Mouse (Mus musculus) stomach, embryonic 16.5 days (tissue): ENCODE measurements around the gene Zmiz2. TPM values are rescaled to one million over a fixed set of nuclear protein-coding genes. Genes with fewer than 3 reads are reported as not detected.
"Not testable (repeated sequence)": the region's sequence is repeated elsewhere in the genome, so short reads cannot be mapped to it uniquely, and the experiment has no call there.

Experiments used
- ATAC-seq: fragments of 200-750 bp; cut with Nextera tagmentation; 2 replicates; pipeline ENCODE4 v1.8.0; 2017; ENCODE audit warnings: moderate number of reproducible peaks, moderate TSS enrichment; ENCODE audit not compliant: insufficient read depth, low FRiP score
- H3K27ac ChIP-seq: fragments of 300-500 bp; sonication (generic); 2 replicates; pipeline ENCODE4 v1.5.1; 2014; ENCODE audit warnings: low read length
- H3K27me3 ChIP-seq: fragments of 300-500 bp; sonication (generic); 2 replicates; pipeline ENCODE4 v1.6.1; 2014; ENCODE audit warnings: low read length, control low read depth, mixed read lengths; ENCODE audit not compliant: control insufficient read depth, insufficient read depth
- H3K36me3 ChIP-seq: fragments of 300-500 bp; sonication (generic); 2 replicates; pipeline ENCODE4 v1.6.1; 2014; ENCODE audit warnings: low read length; ENCODE audit not compliant: control insufficient read depth, insufficient read depth
- H3K4me1 ChIP-seq: fragments of 300-500 bp; sonication (generic); 2 replicates; pipeline ENCODE4 v1.6.1; 2014; ENCODE audit warnings: low read length, control low read depth, mixed read lengths; ENCODE audit not compliant: control insufficient read depth, insufficient read depth
- H3K4me2 ChIP-seq: fragments of 300-500 bp; sonication (generic); 2 replicates; pipeline ENCODE4 v1.6.1; 2014; ENCODE audit warnings: low read depth, low read length, mixed read lengths
- H3K4me3 ChIP-seq: fragments of 300-500 bp; sonication (generic); replicated peaks from 2 replicates; pipeline ENCODE4 v1.5.1; 2014; ENCODE audit warnings: mild to moderate bottlenecking, low read length
- H3K9ac ChIP-seq: fragments of 300-500 bp; sonication (generic); 2 replicates; pipeline ENCODE4 v1.6.1; 2014; ENCODE audit warnings: low read length
- H3K9me3 ChIP-seq: fragments of 300-500 bp; sonication (generic); replicated peaks from 2 replicates; pipeline ENCODE4 v1.6.1; 2016; ENCODE audit warnings: low read length, control low read depth; ENCODE audit not compliant: control insufficient read depth
- WGBS: fragments of 180-500 bp; shearing (Covaris S2); extraction: QIAGEN DNeasy Blood & Tissue Kit; methylation state at CpG from one replicate; pipeline ENCODE4 v1.1.7; 2014; 5-methylcytosine and 5-hydroxymethylcytosine counted together
- polyA plus RNA-seq: library from polyadenylated mRNA; unstranded; fragments of >200 nt; fragmentation: Nextera tagmentation; extraction: Ambion mirVana; gene quantifications from 2 replicates; pipeline ENCODE4 v1.2.1, GENCODE M21; 2015

Zmiz2 gene
- polyA plus RNA-seq, 1 experiment from 2014 or later = 9.8 TPM

GRCm38 (mm10) chr11:6405591-6406081, 16.8 kb downstream of the Zmiz2 start:
- Histone ChIP-seq H3K36me3 (peaks cover 11% of the 10 kb centered on the region; the same call in 1 of the 2 replicates), H3K9ac (peak overlapping the region; percentile 38; the same call in 1 of the 2 replicates), H3K9me3 (no peaks in the 10 kb centered on the region)

GRCm38 (mm10) chr11:6406251-6407161, 17.6 kb downstream of the Zmiz2 start:
- Histone ChIP-seq H3K27ac (peak overlapping the region; percentile 95), H3K9me3 (no peaks in the 10 kb centered on the region), H3K4me3 (no peak overlapping the region), H3K4me2 (peak overlapping the region; percentile 22), H3K36me3 (peaks cover 11% of the 10 kb centered on the region; the same call in 1 of the 2 replicates), H3K4me1 (peaks cover 34% of the 10 kb centered on the region), H3K27me3 (no peaks in the 10 kb centered on the region), H3K9ac (peak overlapping the region; percentile 59)
- WGBS = 32% methylated on average over 14 of the region's 14 CpGs
- ATAC-seq = peak; percentile 81

More at GRCm38 (mm10) chr11:6405591-6406081, 16.8 kb downstream of the Zmiz2 start:
- no peak overlapping the region for H3K4me2 ChIP-seq
- no peak overlapping the region for H3K4me3 ChIP-seq
- H3K4me1 ChIP-seq = peaks cover 34% of the 10 kb centered on the region
- H3K27ac ChIP-seq = peak overlapping the region; percentile 95
- peak; percentile 38; the same call in 1 of the 2 replicates for ATAC-seq
- H3K27me3 ChIP-seq = no peaks in the 10 kb centered on the region
- 37% methylated on average over 4 of the region's 4 CpGs for WGBS

GRCm38 (mm10) chr11:6407162-6407621, 18.3 kb downstream of the Zmiz2 start:
- H3K27ac ChIP-seq = peak overlapping the region; percentile 95
- H3K27me3 ChIP-seq = no peaks in the 10 kb centered on the region
- ATAC-seq = no peak
- H3K9ac ChIP-seq = peak overlapping the region; percentile 59; the same call in 1 of the 2 replicates
- H3K4me2 ChIP-seq = no peak overlapping the region
- H3K36me3 ChIP-seq = peaks cover 7% of the 10 kb centered on the region; the same call in 1 of the 2 replicates
- H3K4me3 ChIP-seq = no peak overlapping the region
- H3K9me3 ChIP-seq = no peaks in the 10 kb centered on the region
- peaks cover 34% of the 10 kb centered on the region for H3K4me1 ChIP-seq
- WGBS = 72% methylated on average over 3 of the region's 3 CpGs

GRCm38 (mm10) chr11:6410050-6410602, 21.3 kb downstream of the Zmiz2 start:
- Histone ChIP-seq H3K9me3 (no peaks in the 10 kb centered on the region), H3K27ac (no peak overlapping the region), H3K9ac (no peak overlapping the region), H3K27me3 (no peaks in the 10 kb centered on the region), H3K4me2 (no peak overlapping the region), H3K4me1 (peaks cover 27% of the 10 kb centered on the region), H3K36me3 (no peaks in the 10 kb centered on the region), H3K4me3 (no peak overlapping the region)
- WGBS = 50% methylated on average over 5 of the region's 5 CpGs
- no peak for ATAC-seq

- H3K27ac ChIP-seq, H3K9me3 ChIP-seq, H3K27me3 ChIP-seq, H3K4me3 ChIP-seq, H3K4me2 ChIP-seq, H3K36me3 ChIP-seq, H3K9ac ChIP-seq, ATAC-seq: not testable (repeated sequence)
- H3K4me1 ChIP-seq = peaks cover 21% of the 10 kb centered on the region
- WGBS = 86% methylated on average over 5 of the region's 5 CpGs
Measured at GRCm38 (mm10) chr11:6410755-6411154, 21.9 kb downstream of the Zmiz2 start.

- Histone ChIP-seq H3K27ac (no peak overlapping the region), H3K9me3 (no peaks in the 10 kb centered on the region), H3K4me1 (peaks cover 12% of the 10 kb centered on the region), H3K36me3 (no peaks in the 10 kb centered on the region), H3K27me3 (no peaks in the 10 kb centered on the region), H3K4me2 (no peak overlapping the region), H3K9ac (no peak overlapping the region), H3K4me3 (no peak overlapping the region)
- WGBS = 5% methylated on average over 5 of the region's 5 CpGs
- ATAC-seq = no peak
Measured at GRCm38 (mm10) chr11:6411684-6412083, 22.8 kb downstream of the Zmiz2 start.

- Histone ChIP-seq H3K36me3 (no peaks in the 10 kb centered on the region), H3K27me3 (no peaks in the 10 kb centered on the region), H3K4me3 (no peak overlapping the region), H3K4me2 (no peak overlapping the region), H3K4me1 (peaks cover 13% of the 10 kb centered on the region), H3K9ac (no peak overlapping the region), H3K27ac (no peak overlapping the region), H3K9me3 (no peaks in the 10 kb centered on the region)
- ATAC-seq = no peak
- 92% methylated on average over 9 of the region's 12 CpGs for WGBS
Measured at GRCm38 (mm10) chr11:6413264-6413663, 24.4 kb downstream of the Zmiz2 start.

- Histone ChIP-seq H3K9me3 (no peaks in the 10 kb centered on the region), H3K4me2 (peak within 1 kb of the TSS; percentile 95), H3K27ac (peak within 1 kb of the TSS; percentile 99), H3K4me1 (peaks cover 18% of the 10 kb centered on the region), H3K36me3 (peaks cover 1% of the 10 kb centered on the region; the same call in 1 of the 2 replicates), H3K4me3 (peak within 1 kb of the TSS; percentile 98), H3K27me3 (no peaks in the 10 kb centered on the region), H3K9ac (peak within 1 kb of the TSS; percentile 97)
- peak; percentile 51 for ATAC-seq
- 5% methylated on average over 21 of the region's 21 CpGs for WGBS
Measured at GRCm38 (mm10) chr11:6414751-6415550, 26.1 kb downstream of the Zmiz2 start, which contains the start of gene Ppia. Gene Ppia (plus strand): TSS chr11:6415443.
